Mouse (Mus musculus): Measurements from ENCODE around the gene Pla2g5. TPM values are rescaled to one million over a fixed set of nuclear protein-coding genes. Genes with fewer than 3 reads are reported as not detected.
"Not testable (repeated sequence)": the region's sequence is repeated elsewhere in the genome, so short reads cannot be mapped to it uniquely, and the experiment has no call there.

The Pla2g5 gene
- total RNA-seq (2017) = not detected in 2 replicates

DNA sequence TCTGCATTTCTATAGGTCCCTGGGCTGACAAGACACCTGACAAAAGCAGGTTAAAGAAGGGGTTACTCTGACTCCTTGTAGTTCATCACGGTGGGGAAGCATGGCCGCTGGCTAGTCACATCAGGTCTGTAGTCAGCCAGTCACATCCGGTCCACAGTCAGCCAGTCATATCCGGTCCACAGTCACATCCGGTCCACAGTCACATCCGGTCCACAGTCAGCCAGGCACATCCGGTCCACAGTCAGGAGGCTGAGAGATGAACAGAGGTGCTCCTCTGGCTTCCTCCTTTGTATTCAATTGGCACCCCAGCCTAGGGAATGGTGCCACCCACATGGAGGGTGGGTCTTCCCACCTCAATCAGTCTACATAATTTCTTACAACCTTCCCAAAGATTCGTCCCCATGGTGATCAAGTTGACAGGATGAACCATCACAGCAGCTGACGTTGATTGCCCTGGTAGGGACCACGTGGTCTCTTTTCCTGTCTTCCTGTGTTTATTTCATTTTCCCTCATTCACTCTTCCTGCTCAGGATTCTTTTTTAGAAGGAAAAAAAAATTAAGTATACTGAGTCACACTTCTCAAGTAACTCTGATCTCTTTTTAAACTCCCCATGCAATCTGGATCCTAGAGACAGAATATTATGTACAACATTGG lies at the start of gene Pla2g5:
Gene Pla2g5, minus strand, starts transcription at position 139 of the 655 bp plus-strand sequence.
- 0 out of 4 replicates have a peak, but pooled peaks of 1 of the 2 experiments have one; percentile 8 for ATAC-seq (replicated peaks in 1 of 2; ENCODE audit: insufficient read depth in 1 of 2, low FRiP score in 2 of 2, low TSS enrichment in 1 of 2, low read depth in 1 of 2, poor library complexity in 2 of 2, severe bottlenecking in 2 of 2)

DNA sequence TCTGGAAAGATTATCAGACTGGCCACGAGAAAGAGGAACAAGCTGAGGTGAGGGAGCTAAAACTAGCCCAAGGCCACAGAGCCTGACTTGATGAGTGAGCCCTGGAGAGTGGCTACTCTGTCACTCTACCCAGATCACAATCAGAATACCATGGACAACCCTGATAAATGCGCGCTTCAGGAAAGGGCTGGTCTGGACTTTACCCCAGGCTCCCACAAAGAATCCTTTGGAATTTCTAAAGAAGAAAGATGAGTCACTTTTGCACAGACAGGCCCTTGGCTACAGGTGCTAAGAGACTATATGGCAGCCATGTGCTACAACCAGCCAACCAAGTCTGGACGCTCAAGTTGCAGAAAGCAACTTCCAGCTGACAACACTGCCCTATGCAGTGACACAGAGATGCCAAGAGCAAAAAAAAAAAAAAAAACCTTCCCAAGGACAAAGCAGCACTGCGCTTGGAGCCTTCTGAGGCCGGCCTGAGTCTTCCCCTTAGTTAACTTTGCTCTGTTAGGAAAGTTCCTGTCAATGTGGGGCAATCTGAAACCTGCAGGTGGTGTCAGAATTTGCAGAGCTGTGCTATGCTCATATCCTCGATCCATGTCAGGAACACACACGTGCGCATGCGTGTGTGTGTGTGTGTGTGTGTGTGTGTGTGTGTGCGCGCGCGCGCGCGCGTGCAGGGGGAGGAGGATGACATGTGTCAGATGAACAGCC lies 42.5 kb upstream of the Pla2g5 start:
- ATAC-seq (replicated peaks in 1 of 2; ENCODE audit: insufficient read depth in 1 of 2, low FRiP score in 2 of 2, low TSS enrichment in 1 of 2, low read depth in 1 of 2, poor library complexity in 2 of 2, severe bottlenecking in 2 of 2) = peak in 1 of 2 experiments; percentile 22; a peak in 2 of 4 replicates

DNA sequence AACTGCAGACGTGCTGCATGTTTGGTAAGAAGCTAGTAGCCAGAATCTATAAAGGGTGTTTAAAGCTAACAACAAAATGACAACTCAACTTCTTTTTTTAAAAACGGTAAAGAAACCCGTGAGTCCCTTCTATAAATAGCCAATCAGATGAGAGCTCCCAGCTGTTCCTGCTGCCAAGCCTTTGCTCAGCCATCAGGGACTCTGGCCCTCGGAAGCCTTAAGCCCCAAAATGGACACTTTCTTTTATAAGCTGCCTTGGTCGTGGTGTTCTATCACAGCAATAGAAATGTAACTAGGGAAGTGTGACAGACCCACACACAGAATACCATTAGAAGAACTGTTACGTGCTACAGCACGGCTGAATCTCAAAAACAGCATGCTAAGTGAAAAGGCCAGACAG lies 36.1 kb upstream of the Pla2g5 start:
- ATAC-seq (replicated peaks in 1 of 2; ENCODE audit: insufficient read depth in 1 of 2, low FRiP score in 2 of 2, low TSS enrichment in 1 of 2, low read depth in 1 of 2, poor library complexity in 2 of 2, severe bottlenecking in 2 of 2) = no peak

DNA sequence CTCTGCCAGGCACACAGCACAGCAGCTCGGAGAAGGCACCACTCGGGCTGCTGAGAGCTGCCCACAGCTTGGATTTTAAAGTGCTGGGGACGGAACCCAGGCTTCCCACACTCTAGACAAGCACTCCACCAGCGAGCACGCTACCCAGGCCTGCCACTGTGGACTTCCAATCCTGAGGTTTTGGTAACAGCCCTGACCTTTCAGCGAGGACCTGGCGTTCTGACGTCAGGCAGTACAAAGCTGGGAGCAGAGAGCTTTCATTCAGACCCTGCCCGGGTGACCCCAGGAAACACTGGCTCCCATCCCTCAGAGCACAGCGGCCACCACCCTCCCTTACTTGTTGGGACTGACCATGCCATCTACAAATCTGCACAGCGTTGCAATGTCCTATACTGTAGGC lies 30.5 kb upstream of the Pla2g5 start:
- not testable (repeated sequence) for ATAC-seq (replicated peaks in 1 of 2; ENCODE audit: insufficient read depth in 1 of 2, low FRiP score in 2 of 2, low TSS enrichment in 1 of 2, low read depth in 1 of 2, poor library complexity in 2 of 2, severe bottlenecking in 2 of 2)

DNA sequence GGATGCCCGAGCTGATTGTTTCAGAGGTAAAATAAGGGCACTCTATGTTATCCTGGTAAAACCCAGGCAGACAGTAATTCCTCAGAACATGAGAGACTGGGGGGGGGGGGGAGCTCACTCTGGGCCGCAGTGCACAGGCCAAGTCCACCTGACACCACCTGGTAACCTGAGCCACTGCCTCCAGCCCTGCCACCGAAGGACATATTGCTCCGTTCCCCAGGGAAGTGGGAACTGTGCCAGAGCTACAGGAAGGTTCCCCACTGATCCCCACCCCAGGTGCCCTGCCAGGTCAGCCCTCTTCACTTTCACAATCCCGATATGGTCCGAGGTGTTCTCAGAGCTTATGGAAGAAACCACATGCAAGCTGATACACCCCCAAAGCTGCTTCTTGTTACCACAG lies 29.4 kb upstream of the Pla2g5 start:
- no peak for ATAC-seq (replicated peaks in 1 of 2; ENCODE audit: insufficient read depth in 1 of 2, low FRiP score in 2 of 2, low TSS enrichment in 1 of 2, low read depth in 1 of 2, poor library complexity in 2 of 2, severe bottlenecking in 2 of 2)

DNA sequence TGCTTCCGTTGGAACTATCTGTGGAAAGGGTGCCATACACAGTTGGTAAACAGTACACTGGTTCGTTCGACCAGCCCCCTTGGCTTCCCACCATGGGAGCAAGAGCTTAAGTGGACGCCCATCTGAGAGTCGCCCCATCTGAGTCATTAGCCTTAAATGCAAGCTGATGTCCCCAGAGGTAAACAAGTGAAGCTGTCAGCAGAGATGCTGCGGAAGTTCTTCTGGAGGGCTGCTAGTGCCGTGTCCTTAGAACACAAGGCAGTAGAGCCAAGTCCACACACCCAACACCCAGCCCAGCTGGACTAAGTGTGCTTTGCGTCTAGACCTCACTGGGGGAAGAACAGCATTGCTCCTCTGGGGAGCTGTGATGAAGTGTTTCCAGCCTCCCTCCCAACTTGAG lies 26.4 kb upstream of the Pla2g5 start:
- ATAC-seq (replicated peaks in 1 of 2; ENCODE audit: insufficient read depth in 1 of 2, low FRiP score in 2 of 2, low TSS enrichment in 1 of 2, low read depth in 1 of 2, poor library complexity in 2 of 2, severe bottlenecking in 2 of 2) = no peak

DNA sequence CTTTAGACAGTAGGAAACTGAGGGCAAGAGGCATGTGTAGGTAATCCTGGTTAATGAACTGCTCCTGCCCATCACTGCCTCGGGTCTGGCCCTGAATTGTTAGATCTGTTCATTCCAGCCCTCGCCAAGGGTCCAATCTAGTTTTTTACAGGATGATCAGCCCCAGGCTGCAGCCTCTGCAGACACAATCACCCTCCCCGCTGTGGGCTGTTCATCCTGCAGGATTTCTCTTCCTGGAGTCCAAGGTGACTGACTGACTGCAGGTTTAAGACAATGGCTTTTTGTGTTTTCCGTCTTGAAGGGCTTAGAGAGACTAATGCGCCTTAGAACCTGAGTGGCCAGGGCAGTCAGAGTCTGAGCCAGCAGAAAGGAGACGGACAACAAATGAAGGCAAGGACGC lies 25.9 kb upstream of the Pla2g5 start:
- ATAC-seq (replicated peaks in 1 of 2; ENCODE audit: insufficient read depth in 1 of 2, low FRiP score in 2 of 2, low TSS enrichment in 1 of 2, low read depth in 1 of 2, poor library complexity in 2 of 2, severe bottlenecking in 2 of 2) = no peak

DNA sequence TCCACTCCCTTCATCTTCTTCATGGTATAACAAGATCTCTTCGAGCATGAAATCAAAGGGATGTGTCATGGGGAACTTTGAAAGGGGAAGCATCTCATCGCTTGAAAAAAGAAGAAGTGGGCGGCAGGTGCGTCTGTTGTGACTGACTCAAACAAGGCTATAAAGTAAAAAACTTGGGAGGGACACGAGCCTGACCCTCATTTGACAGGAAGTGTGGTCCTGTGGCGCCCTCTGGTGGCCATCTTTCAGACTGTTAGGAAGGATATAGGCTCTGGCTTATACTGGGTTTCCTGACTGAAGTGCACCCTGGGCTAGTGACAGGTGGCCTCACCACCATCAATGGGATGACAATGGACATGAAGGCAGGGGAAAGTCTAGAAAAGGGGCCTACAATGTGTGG lies 21.0 kb upstream of the Pla2g5 start:
- ATAC-seq (replicated peaks in 1 of 2; ENCODE audit: insufficient read depth in 1 of 2, low FRiP score in 2 of 2, low TSS enrichment in 1 of 2, low read depth in 1 of 2, poor library complexity in 2 of 2, severe bottlenecking in 2 of 2) = peak; percentile 82 to 88

DNA sequence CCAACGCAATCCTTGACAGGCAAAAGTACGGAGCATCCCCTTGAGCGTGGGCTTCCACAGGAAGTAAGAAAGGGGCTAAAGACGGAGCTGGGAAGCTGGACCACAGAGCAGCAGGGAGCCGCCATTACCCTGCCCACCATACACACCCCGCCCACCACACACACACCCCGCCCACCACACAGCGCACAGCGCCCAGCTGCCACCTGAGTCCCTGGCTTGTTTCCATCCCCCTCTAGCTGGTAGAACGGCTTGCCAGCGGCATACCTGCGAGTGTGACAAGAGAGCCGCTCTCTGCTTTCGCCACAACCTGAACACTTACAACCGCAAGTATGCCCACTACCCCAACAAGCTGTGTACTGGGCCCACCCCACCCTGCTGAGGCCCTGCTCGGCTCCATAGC lies 18.9 kb upstream of the Pla2g5 start:
- no peak for ATAC-seq (replicated peaks in 1 of 2; ENCODE audit: insufficient read depth in 1 of 2, low FRiP score in 2 of 2, low TSS enrichment in 1 of 2, low read depth in 1 of 2, poor library complexity in 2 of 2, severe bottlenecking in 2 of 2)

DNA sequence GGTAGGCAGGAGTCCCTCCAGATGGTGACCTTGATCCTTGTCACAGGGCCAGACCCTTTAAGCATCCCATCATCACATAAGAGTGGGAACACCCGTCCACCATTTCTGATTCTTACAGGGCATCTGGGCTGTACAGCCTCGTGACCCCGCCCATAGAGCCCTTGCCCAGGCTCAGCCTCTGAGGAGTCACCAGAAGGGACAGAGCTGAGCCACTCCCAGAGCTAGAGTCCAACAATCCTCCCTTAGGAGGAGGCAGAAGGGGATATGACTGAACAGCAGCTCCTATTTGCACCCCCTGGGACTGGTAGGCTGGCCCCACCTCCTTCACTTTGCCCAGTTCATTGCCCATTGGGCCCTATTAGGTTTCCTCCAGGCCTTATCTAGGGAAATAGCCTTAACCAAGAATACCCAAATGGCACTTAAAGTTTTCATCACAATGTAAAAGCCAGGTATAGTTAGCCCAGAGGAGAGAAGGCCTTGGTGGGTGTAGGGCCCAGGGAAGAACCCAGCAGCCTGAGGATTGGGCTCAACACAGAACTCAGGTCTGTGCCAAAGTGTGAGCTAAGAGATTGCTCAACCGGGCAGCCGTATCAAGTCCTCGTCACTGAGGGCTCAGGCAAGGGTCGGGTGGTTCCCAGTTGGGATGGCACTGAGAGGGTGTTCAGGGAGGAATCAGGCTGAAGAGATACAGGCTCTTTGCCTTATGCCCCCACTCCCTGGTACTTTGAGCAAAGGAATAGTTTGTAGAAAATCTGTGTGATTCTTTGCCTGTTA lies 17.7 kb upstream of the Pla2g5 start:
- ATAC-seq (replicated peaks in 1 of 2; ENCODE audit: insufficient read depth in 1 of 2, low FRiP score in 2 of 2, low TSS enrichment in 1 of 2, low read depth in 1 of 2, poor library complexity in 2 of 2, severe bottlenecking in 2 of 2) = no peak

DNA sequence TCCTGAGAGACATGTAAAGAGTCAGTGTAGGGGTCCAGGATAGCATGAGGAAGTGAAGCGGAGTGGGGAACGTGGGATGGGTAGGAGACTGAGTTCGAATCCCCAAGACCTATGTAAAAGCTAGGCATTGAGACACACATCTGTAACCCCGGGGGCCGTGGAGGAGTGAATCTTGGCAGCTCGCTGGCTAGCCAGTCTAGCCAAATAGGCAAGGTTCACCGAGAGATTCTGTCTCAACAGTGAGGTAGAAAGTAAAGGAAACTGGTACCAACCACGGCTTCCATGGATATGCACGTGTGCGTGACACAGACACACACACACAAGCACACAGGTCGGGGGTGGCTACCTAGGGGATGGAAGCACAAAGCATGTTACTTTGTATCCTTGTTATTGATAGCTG lies 16.5 kb upstream of the Pla2g5 start:
- no peak for ATAC-seq (replicated peaks in 1 of 2; ENCODE audit: insufficient read depth in 1 of 2, low FRiP score in 2 of 2, low TSS enrichment in 1 of 2, low read depth in 1 of 2, poor library complexity in 2 of 2, severe bottlenecking in 2 of 2)

DNA sequence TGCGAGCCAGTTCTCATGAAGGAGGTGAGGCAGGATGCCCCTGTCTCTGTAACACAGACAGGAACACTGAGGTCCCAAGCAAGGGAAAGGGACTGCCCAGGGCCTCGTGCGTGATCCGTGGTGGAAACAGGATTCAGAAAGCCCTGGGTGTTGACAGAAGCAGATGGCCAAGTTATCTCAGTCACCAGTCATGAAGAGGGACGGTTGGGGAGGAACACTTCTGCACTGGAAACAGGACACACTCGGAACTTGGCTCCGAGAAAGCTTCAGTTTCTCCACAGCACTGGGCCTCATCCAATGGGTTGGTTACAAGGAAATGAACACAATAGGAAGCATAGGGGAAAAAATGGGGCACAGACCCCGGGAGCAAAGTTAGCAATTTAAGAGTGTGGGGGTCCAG lies 15.5 kb upstream of the Pla2g5 start:
- ATAC-seq (replicated peaks in 1 of 2; ENCODE audit: insufficient read depth in 1 of 2, low FRiP score in 2 of 2, low TSS enrichment in 1 of 2, low read depth in 1 of 2, poor library complexity in 2 of 2, severe bottlenecking in 2 of 2) = no peak

DNA sequence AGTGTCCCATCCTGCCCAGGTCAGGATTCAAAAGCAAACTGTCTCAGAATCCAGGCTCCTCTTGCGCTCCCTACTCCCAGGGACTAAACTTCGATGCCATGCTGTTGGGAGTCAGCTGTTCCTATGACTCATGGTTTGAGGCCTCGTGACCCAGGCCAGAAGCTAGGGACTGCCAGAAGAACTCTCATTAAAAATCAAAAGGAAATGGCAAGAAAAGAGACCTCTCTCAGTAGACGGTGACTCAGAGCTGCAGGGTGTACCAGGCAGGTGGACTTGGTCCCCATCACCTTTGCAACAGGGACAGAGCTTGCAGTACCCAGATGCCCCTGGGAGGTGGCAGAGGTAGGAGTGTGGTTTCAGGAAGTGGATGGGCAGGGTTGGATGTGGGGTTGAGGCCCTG lies 14.4 kb upstream of the Pla2g5 start, which contains the start of gene Pla2g2e:
Gene Pla2g2e, plus strand, starts transcription at position 212 of the 400 bp plus-strand sequence.
- no peak for ATAC-seq (replicated peaks in 1 of 2; ENCODE audit: insufficient read depth in 1 of 2, low FRiP score in 2 of 2, low TSS enrichment in 1 of 2, low read depth in 1 of 2, poor library complexity in 2 of 2, severe bottlenecking in 2 of 2)

DNA sequence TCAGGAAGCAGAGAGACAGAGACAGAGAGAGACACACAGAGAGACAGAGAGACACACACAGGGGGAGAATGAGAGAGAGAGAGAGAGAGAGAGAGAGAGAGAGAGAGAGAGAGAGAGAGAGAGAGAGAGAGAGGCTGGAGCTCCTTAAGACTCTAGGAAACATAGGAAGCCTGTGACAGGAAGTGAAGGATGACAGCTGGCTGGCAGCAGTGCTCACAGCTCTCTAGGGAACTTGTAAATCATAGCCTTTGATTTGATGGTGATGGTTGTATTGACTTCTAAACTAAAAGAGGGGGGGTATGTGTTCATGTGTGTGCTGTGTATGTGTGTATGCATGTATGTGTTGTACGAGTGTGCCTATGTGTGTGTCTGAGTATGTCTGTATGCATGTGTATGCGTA lies 12.7 kb upstream of the Pla2g5 start:
- no peak for ATAC-seq (replicated peaks in 1 of 2; ENCODE audit: insufficient read depth in 1 of 2, low FRiP score in 2 of 2, low TSS enrichment in 1 of 2, low read depth in 1 of 2, poor library complexity in 2 of 2, severe bottlenecking in 2 of 2)

DNA sequence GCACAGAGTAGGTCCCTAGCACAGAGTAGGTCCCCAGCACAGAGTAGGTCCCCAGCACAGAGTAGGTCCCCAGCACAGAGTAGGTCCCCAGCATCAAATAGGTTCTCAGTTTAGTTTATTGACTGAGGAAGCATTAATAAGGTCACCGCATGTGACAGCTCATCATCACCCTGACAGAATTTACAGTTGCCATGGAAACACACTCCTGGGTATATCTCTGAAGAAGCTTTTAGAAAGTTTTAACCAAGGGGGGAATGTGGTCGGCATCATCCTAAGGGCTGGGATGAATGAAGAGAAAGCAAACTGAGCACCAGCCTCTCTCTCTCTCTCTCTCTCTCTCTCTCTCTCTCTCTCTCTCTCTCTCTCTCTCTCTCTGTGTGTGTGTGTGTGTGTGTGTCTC lies 12.0 kb upstream of the Pla2g5 start:
- ATAC-seq (replicated peaks in 1 of 2; ENCODE audit: insufficient read depth in 1 of 2, low FRiP score in 2 of 2, low TSS enrichment in 1 of 2, low read depth in 1 of 2, poor library complexity in 2 of 2, severe bottlenecking in 2 of 2) = not testable (repeated sequence)

DNA sequence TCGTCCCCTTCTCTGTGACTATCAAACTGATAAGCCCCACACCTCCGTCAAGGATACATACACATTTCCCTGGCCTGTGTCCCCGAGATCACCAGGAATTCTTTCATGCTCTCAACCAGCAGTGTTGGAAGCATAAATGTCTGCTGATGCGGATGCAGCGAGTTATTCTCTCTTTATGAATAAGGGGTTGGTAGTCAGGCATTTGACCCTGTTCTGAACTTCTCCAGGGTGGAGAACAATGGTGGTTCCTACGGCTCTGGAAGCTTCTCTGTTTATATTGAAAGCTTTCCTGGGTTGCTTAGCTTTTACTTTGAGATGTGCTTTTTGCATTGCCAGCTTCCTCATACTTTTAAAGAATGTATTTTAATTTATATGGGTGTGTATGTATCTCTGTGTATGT lies 10.6 kb upstream of the Pla2g5 start, which contains the start of gene Gm13030:
Gene Gm13030, minus strand, starts transcription at position 101 of the 400 bp plus-strand sequence.
- no peak for ATAC-seq (replicated peaks in 1 of 2; ENCODE audit: insufficient read depth in 1 of 2, low FRiP score in 2 of 2, low TSS enrichment in 1 of 2, low read depth in 1 of 2, poor library complexity in 2 of 2, severe bottlenecking in 2 of 2)

DNA sequence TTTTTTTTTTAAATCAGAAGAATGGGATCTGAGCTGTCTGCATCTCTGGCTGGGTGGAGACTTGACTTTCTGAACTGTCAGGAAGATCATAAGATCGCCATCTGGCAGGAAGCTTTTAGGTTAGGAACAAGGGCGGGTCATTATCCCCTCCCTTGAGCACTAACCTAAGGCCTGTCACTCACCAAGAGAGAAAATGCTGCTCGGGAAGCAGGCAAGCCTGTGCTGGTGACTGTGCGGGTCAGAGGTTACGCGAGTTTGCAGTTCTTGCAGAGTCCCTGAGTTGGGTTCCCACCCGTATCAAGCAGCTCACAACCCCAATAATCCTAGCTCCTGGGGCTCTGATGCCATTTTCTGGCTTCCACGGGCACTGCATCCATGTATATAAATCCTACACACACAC lies 5.4 kb upstream of the Pla2g5 start:
- no peak for ATAC-seq (replicated peaks in 1 of 2; ENCODE audit: insufficient read depth in 1 of 2, low FRiP score in 2 of 2, low TSS enrichment in 1 of 2, low read depth in 1 of 2, poor library complexity in 2 of 2, severe bottlenecking in 2 of 2)

DNA sequence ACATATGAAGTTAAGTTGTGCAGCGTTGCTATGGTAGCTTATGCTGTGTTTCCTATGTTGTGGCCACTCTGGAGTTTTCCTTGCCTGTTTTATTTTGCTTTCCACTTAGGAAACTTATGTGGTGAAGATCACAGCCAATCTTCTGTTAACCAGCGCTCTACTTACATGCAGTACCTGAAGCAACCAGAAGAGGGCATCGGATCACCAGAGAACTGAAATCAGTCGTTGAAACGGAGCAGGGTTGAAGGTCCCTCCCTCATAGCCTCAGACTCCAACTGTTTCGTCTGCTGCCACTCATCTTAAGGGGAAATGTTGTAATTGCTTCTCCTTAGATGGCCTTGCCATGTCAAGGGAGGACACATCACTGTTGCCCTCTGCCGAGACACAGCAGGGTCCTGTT lies 3.1 kb upstream of the Pla2g5 start:
- peak; percentile 73 to 87 for ATAC-seq (replicated peaks in 1 of 2; ENCODE audit: insufficient read depth in 1 of 2, low FRiP score in 2 of 2, low TSS enrichment in 1 of 2, low read depth in 1 of 2, poor library complexity in 2 of 2, severe bottlenecking in 2 of 2)
